Mouse (Mus musculus): Measurements from ENCODE around the gene Zfp292. TPM values are rescaled to one million over a fixed set of nuclear protein-coding genes. Genes with fewer than 3 reads are reported as not detected.

Gene Zfp292
- polyA plus RNA-seq, 1 experiment from 2014 or later: 8.0 TPM

DNA sequence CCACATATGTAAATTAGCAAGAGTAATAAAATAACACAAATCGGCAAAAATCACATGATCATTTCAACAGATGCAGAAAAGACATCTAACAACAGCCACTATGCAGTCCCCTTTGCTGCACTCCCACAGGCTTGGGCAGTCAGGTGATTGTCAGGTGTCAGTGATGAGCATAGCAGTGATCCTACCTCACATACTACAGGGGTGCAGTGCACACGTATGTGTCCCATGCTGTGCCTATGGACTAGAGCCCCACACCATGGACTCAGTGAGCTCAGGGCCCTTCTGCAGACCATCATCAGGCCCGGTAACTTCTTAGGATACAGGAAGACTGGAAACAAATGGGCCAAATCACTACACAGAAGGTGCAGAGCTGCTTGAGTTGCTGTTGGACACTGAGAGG, 39.9 kb downstream of the Zfp292 start:
- no peak overlapping the region for H3K9ac ChIP-seq (ENCODE audit: low read depth, low read length)
- 73% methylated on average over 3 of the region's 3 CpGs for WGBS
- no peaks in the 10 kb centered on the region for H3K9me3 ChIP-seq (ENCODE audit: control insufficient read depth)
- ATAC-seq: no peak
- no peak overlapping the region for H3K27ac ChIP-seq (ENCODE audit: low read depth, low read length)
- H3K27me3 ChIP-seq (replicated peaks; ENCODE audit: control insufficient read depth, insufficient read depth, low read length): no peaks in the 10 kb centered on the region
- H3K4me1 ChIP-seq (replicated peaks; ENCODE audit: control insufficient read depth, insufficient read depth, low read length): no peaks in the 10 kb centered on the region
- H3K4me2 ChIP-seq (replicated peaks; ENCODE audit: low read depth): no peak overlapping the region
- TF ChIP-seq CTCF (IDR thresholded peaks at IDR 0.05; ENCODE audit: low read depth): no peak
- no peak overlapping the region for H3K4me3 ChIP-seq (ENCODE audit: low read depth, low read length)
- peaks cover 9% of the 10 kb centered on the region for H3K36me3 ChIP-seq (ENCODE audit: control insufficient read depth, insufficient read depth)

DNA sequence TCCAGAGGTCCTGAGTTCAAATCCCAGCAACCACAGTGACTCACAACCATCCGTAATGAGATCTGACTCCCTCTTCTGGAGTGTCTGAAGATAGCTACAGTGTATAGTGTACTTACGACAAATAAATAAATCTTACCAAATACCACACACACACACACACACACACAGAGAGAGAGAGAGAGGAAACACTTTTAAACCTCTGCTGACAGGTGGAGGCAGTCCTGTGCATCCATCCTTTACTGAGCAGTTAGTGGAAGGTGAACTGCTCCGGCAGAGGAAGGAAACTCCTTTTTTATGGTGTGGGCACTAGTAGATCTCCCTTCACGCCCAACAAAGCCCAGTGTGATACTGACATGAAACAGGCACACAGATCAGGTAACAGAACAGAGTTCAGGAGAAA, 51.3 kb downstream of the Zfp292 start:
- no peak for TF ChIP-seq CTCF (IDR thresholded peaks at IDR 0.05; ENCODE audit: low read depth)
- no peak for ATAC-seq
- H3K9ac ChIP-seq (ENCODE audit: low read depth, low read length): no peak overlapping the region
- H3K4me1 ChIP-seq (replicated peaks; ENCODE audit: control insufficient read depth, insufficient read depth, low read length): no peaks in the 10 kb centered on the region
- 88% methylated on average over 4 of the region's 4 CpGs for WGBS
- H3K4me3 ChIP-seq (ENCODE audit: low read depth, low read length): no peak overlapping the region
- no peaks in the 10 kb centered on the region for H3K27me3 ChIP-seq (replicated peaks; ENCODE audit: control insufficient read depth, insufficient read depth, low read length)
- H3K9me3 ChIP-seq (ENCODE audit: control insufficient read depth): no peaks in the 10 kb centered on the region
- no peak overlapping the region for H3K4me2 ChIP-seq (replicated peaks; ENCODE audit: low read depth)
- H3K36me3 ChIP-seq (ENCODE audit: control insufficient read depth, insufficient read depth): peaks cover 19% of the 10 kb centered on the region; the same call in 1 of the 2 replicates
- H3K27ac ChIP-seq (ENCODE audit: low read depth, low read length): no peak overlapping the region

DNA sequence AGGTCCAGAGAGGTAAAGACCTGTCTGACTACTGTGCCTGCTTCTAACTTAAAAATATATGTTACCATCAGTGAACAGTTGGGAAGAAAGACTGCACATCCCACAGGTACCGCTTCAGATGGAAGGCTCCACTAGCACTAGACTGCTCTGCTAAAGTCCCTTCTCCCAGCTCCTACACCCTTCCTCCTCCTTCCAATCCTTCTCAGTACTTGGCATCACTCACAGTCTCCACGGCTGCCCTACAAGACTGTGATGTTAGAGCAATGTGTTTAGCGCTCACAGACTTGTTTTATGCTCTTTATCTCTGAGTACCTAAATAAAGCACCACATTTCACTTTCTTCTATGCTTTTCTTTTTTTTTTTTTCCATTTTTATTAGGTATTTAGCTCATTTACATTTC, 53.3 kb downstream of the Zfp292 start:
- no peak overlapping the region for H3K4me3 ChIP-seq (ENCODE audit: low read depth, low read length)
- no peak overlapping the region for H3K9ac ChIP-seq (ENCODE audit: low read depth, low read length)
- ATAC-seq: no peak
- WGBS: 94% methylated on average over 3 of the region's 3 CpGs
- no peaks in the 10 kb centered on the region for H3K4me1 ChIP-seq (replicated peaks; ENCODE audit: control insufficient read depth, insufficient read depth, low read length)
- no peak for TF ChIP-seq CTCF (IDR thresholded peaks at IDR 0.05; ENCODE audit: low read depth)
- H3K27me3 ChIP-seq (replicated peaks; ENCODE audit: control insufficient read depth, insufficient read depth, low read length): no peaks in the 10 kb centered on the region
- no peak overlapping the region for H3K4me2 ChIP-seq (replicated peaks; ENCODE audit: low read depth)
- no peaks in the 10 kb centered on the region for H3K9me3 ChIP-seq (ENCODE audit: control insufficient read depth)
- H3K36me3 ChIP-seq (ENCODE audit: control insufficient read depth, insufficient read depth): peaks cover 4% of the 10 kb centered on the region; the same call in 1 of the 2 replicates
- H3K27ac ChIP-seq (ENCODE audit: low read depth, low read length): no peak overlapping the region

DNA sequence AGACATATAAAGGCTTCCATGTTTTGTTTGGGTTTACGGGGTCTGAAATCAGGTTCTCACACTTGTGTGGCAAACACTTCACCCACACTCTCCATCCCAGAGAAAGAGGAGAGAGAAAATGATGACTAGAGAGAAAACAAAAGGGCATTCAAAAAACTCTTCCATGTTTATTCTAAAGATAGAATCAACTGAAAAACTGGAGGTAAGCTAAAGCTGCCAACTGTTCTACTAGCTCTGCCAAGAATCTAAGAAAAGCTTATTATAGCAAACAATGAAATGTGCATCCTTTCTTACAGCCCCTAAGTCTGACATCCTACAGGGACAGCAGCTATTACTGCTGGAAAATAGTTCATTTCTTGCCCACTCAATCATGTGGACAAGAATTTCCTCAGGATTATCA, 58.9 kb downstream of the Zfp292 start:
- WGBS: 96% methylated on average over 1 of the region's 1 CpGs
- no peaks in the 10 kb centered on the region for H3K9me3 ChIP-seq (ENCODE audit: control insufficient read depth)
- no peak for TF ChIP-seq CTCF (IDR thresholded peaks at IDR 0.05; ENCODE audit: low read depth)
- peaks cover 9% of the 10 kb centered on the region for H3K36me3 ChIP-seq (ENCODE audit: control insufficient read depth, insufficient read depth)
- H3K9ac ChIP-seq (ENCODE audit: low read depth, low read length): no peak overlapping the region
- ATAC-seq: no peak
- H3K27me3 ChIP-seq (replicated peaks; ENCODE audit: control insufficient read depth, insufficient read depth, low read length): no peaks in the 10 kb centered on the region
- no peak overlapping the region for H3K4me2 ChIP-seq (replicated peaks; ENCODE audit: low read depth)
- no peak overlapping the region for H3K27ac ChIP-seq (ENCODE audit: low read depth, low read length)
- H3K4me1 ChIP-seq (replicated peaks; ENCODE audit: control insufficient read depth, insufficient read depth, low read length): no peaks in the 10 kb centered on the region
- H3K4me3 ChIP-seq (ENCODE audit: low read depth, low read length): no peak overlapping the region

DNA sequence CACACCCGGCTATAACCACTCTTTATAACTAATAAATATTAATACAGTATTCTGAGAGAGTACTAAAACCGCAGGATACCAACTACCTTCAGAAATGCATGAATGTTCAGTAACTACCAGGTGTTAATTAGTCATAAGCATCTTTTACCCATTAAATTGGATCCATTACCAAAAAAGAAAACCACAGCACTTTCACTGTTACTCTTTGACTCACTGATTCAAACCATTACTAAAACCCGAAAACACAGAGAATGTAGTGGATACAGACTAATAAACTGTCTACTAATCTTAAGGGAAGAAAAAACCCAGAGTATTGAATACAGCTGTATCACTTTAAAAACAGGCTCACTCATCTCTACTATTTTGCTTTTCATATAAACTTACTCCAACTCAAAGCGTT, 62.9 kb downstream of the Zfp292 start:
- no peak for TF ChIP-seq CTCF (IDR thresholded peaks at IDR 0.05; ENCODE audit: low read depth)
- Histone ChIP-seq H3K27ac (ENCODE audit: low read depth, low read length) (no peak overlapping the region), H3K9me3 (ENCODE audit: control insufficient read depth) (no peaks in the 10 kb centered on the region), H3K9ac (ENCODE audit: low read depth, low read length) (no peak overlapping the region), H3K36me3 (ENCODE audit: control insufficient read depth, insufficient read depth) (peaks cover 25% of the 10 kb centered on the region), H3K4me2 (replicated peaks; ENCODE audit: low read depth) (no peak overlapping the region), H3K4me1 (replicated peaks; ENCODE audit: control insufficient read depth, insufficient read depth, low read length) (no peaks in the 10 kb centered on the region), H3K27me3 (replicated peaks; ENCODE audit: control insufficient read depth, insufficient read depth, low read length) (no peaks in the 10 kb centered on the region), H3K4me3 (ENCODE audit: low read depth, low read length) (no peak overlapping the region)
- 87% methylated on average over 4 of the region's 4 CpGs for WGBS
- no peak for ATAC-seq

DNA sequence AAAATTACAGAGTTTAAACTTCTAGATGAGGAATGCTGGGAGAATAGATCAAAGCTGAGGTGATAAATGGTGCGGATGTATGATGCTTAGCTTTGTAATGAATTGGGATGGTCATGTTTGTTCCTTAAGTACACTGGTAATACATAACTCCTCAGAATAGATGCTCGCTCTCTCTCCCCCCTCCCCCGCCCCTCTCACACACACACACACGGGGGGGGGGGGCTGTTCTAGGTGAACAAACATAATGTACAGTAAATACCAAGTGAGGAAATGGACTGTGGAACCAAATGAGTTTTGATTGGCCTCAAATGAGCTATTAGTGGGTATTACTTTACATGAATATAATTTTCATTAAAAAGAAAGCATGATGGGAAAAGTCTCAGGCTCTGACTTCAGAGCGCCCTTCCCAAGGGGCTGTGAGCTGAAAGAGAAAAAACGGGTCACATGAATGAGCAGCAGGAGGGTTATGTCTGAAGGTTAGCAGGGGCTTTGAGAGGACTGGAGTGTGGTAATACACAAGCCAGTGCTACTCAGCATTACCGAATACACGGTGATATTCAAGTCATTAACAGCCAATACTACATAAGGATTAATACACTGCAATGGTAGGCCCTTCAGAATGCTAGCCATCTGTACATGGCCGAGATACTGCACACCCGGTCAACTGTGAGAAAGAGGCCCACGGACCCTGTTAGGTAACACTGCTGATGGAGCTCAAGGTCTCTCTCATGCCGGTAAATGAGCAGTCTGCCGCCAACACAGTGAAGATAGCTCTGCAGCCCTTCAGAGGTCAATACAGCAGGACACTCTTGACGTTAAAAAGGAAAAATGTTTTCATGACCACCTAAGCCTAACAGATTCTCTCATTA, 81.4 kb downstream of the Zfp292 start:
- Histone ChIP-seq H3K4me2 (replicated peaks; ENCODE audit: low read depth) (no peak overlapping the region), H3K9ac (ENCODE audit: low read depth, low read length) (no peak overlapping the region), H3K36me3 (ENCODE audit: control insufficient read depth, insufficient read depth) (peaks cover 12% of the 10 kb centered on the region), H3K27ac (ENCODE audit: low read depth, low read length) (no peak overlapping the region), H3K4me1 (replicated peaks; ENCODE audit: control insufficient read depth, insufficient read depth, low read length) (peaks cover 4% of the 10 kb centered on the region; the same call in 1 of the 2 replicates), H3K9me3 (ENCODE audit: control insufficient read depth) (no peaks in the 10 kb centered on the region), H3K4me3 (ENCODE audit: low read depth, low read length) (no peak overlapping the region), H3K27me3 (replicated peaks; ENCODE audit: control insufficient read depth, insufficient read depth, low read length) (no peaks in the 10 kb centered on the region)
- 82% methylated on average over 14 of the region's 14 CpGs for WGBS
- no peak for TF ChIP-seq CTCF (IDR thresholded peaks at IDR 0.05; ENCODE audit: low read depth)
- ATAC-seq: no peak
